Mouse (Mus musculus) lung, postnatal 0 days (tissue): Measurements from ENCODE around the gene Ttc38. TPM values are rescaled to one million over a fixed set of nuclear protein-coding genes. Genes with fewer than 3 reads are reported as not detected.

Experiments
- ATAC-seq: fragments of 200-750 bp; cut with Nextera tagmentation; 2 replicates; pipeline ENCODE4 v1.8.0; 2017; ENCODE audit warnings: moderate library complexity
- DNase-seq: peaks from one replicate; pipeline ENCODE4 v3.0.0-alpha.2; 2016; ENCODE audit warnings: low spot score
- H3K27ac ChIP-seq: fragments of 300-500 bp; sonication (generic); 2 replicates; pipeline ENCODE4 v1.5.1; 2014; ENCODE audit warnings: antibody characterized with exemption, mild to moderate bottlenecking, low read length, mixed read lengths
- H3K27me3 ChIP-seq: fragments of 300-500 bp; sonication (generic); replicated peaks from 2 replicates; pipeline ENCODE4 v1.6.1; 2014; ENCODE audit warnings: low read length, mixed read lengths; ENCODE audit not compliant: insufficient read depth
- H3K36me3 ChIP-seq: fragments of 300-500 bp; sonication (generic); 2 replicates; pipeline ENCODE4 v1.6.1; 2014; ENCODE audit warnings: low read length, mixed read lengths; ENCODE audit not compliant: insufficient read depth
- H3K4me1 ChIP-seq: fragments of 300-500 bp; sonication (generic); 2 replicates; pipeline ENCODE4 v1.6.1; 2014; ENCODE audit warnings: antibody characterized with exemption, low read depth, low read length, mixed read lengths; ENCODE audit not compliant: insufficient read depth
- H3K4me2 ChIP-seq: fragments of 300-500 bp; sonication (generic); replicated peaks from 2 replicates; pipeline ENCODE4 v1.6.1; 2014; ENCODE audit warnings: low read depth, mild to moderate bottlenecking, low read length, moderate library complexity, mixed read lengths
- H3K4me3 ChIP-seq: fragments of 300-500 bp; sonication (generic); 2 replicates; pipeline ENCODE4 v1.5.1; 2014; ENCODE audit warnings: low read depth, low read length
- H3K9ac ChIP-seq: fragments of 300-500 bp; sonication (generic); replicated peaks from 2 replicates; pipeline ENCODE4 v1.6.1; 2014; ENCODE audit warnings: low read depth, mild to moderate bottlenecking
- H3K9me3 ChIP-seq: fragments of 300-500 bp; sonication (generic); 2 replicates; pipeline ENCODE4 v1.6.1; 2016; ENCODE audit warnings: low read length, mixed read lengths
- CTCF ChIP-seq: IDR thresholded peaks from 2 replicates; pipeline ENCODE4 v1.5.1; 2016; ENCODE audit warnings: antibody characterized with exemption, mild to moderate bottlenecking
- EP300 ChIP-seq: IDR thresholded peaks from 2 replicates; pipeline ENCODE4 v1.6.1; 2016; ENCODE audit warnings: antibody characterized with exemption, mild to moderate bottlenecking, control low read depth
- WGBS: fragments of 180-500 bp; shearing (Covaris S2); extraction: QIAGEN DNeasy Blood & Tissue Kit; methylation state at CpG from one replicate; pipeline ENCODE4 v1.1.7; 2014; 5-methylcytosine and 5-hydroxymethylcytosine counted together
- polyA plus RNA-seq: library from polyadenylated mRNA; unstranded; fragments of >200 nt; fragmentation: Nextera tagmentation; extraction: Ambion mirVana; gene quantifications from 2 replicates; pipeline ENCODE4 v1.2.1, GENCODE M21; 2015

The Ttc38 gene
- polyA plus RNA-seq, 1 experiment from 2014 or later = 8.7 TPM

GRCm38 (mm10) chr15:85807404-85807803 is 24.7 kb upstream of the Ttc38 start:
- 72% methylated on average over 4 of the region's 4 CpGs for WGBS
- Histone ChIP-seq H3K27ac (no peak overlapping the region), H3K4me3 (no peak overlapping the region), H3K27me3 (no peaks in the 10 kb centered on the region), H3K9ac (no peak overlapping the region), H3K4me1 (0 out of 2 replicates have a peak, but pooled peaks cover 5% of the 10 kb centered on the region), H3K9me3 (no peaks in the 10 kb centered on the region), H3K4me2 (no peak overlapping the region), H3K36me3 (no peaks in the 10 kb centered on the region; the same call in 1 of the 2 replicates)
- TF ChIP-seq CTCF (no peak), EP300 (no peak)
- ATAC-seq (no peak), DNase-seq (no peak)

GRCm38 (mm10) chr15:85808031-85808430 is 24.1 kb upstream of the Ttc38 start:
- no peak overlapping the region for H3K4me2 ChIP-seq
- 80% methylated on average over 6 of the region's 6 CpGs for WGBS
- no peak for DNase-seq
- H3K27me3 ChIP-seq = no peaks in the 10 kb centered on the region
- H3K4me3 ChIP-seq = no peak overlapping the region
- TF ChIP-seq EP300 (no peak), CTCF (no peak)
- H3K9ac ChIP-seq = no peak overlapping the region
- no peaks in the 10 kb centered on the region for H3K9me3 ChIP-seq
- H3K27ac ChIP-seq = no peak overlapping the region
- H3K36me3 ChIP-seq = no peaks in the 10 kb centered on the region; the same call in 1 of the 2 replicates
- no peak for ATAC-seq
- H3K4me1 ChIP-seq = 0 out of 2 replicates have a peak, but pooled peaks cover 5% of the 10 kb centered on the region

- H3K27ac ChIP-seq = no peak overlapping the region
- 59% methylated on average over 8 of the region's 8 CpGs for WGBS
- no peaks in the 10 kb centered on the region for H3K9me3 ChIP-seq
- H3K4me1 ChIP-seq = 0 out of 2 replicates have a peak, but pooled peaks cover 5% of the 10 kb centered on the region
- H3K4me3 ChIP-seq = no peak overlapping the region
- DNase-seq (no peak), ATAC-seq (no peak)
- no peaks in the 10 kb centered on the region for H3K27me3 ChIP-seq
- H3K36me3 ChIP-seq = no peaks in the 10 kb centered on the region; the same call in 1 of the 2 replicates
- H3K9ac ChIP-seq = no peak overlapping the region
- H3K4me2 ChIP-seq = no peak overlapping the region
- TF ChIP-seq EP300 (no peak), CTCF (peak; percentile 30)
Measured at GRCm38 (mm10) chr15:85808434-85808833, 23.7 kb upstream of the Ttc38 start.

GRCm38 (mm10) chr15:85809091-85809490 is 23.0 kb upstream of the Ttc38 start:
- WGBS = 86% methylated on average over 12 of the region's 12 CpGs
- Histone ChIP-seq H3K4me1 (0 out of 2 replicates have a peak, but pooled peaks cover 5% of the 10 kb centered on the region), H3K4me3 (no peak overlapping the region), H3K9me3 (no peaks in the 10 kb centered on the region), H3K27me3 (no peaks in the 10 kb centered on the region), H3K36me3 (no peaks in the 10 kb centered on the region; the same call in 1 of the 2 replicates), H3K27ac (no peak overlapping the region), H3K4me2 (no peak overlapping the region), H3K9ac (no peak overlapping the region)
- no peak for ATAC-seq
- no peak for DNase-seq
- TF ChIP-seq EP300 = no peak
- no peak for TF ChIP-seq CTCF

- H3K4me3 ChIP-seq = peak overlapping the region; percentile 74; the same call in 1 of the 2 replicates
Measured at GRCm38 (mm10) chr15:85810462-85810805, 21.7 kb upstream of the Ttc38 start.

GRCm38 (mm10) chr15:85810806-85811521 is 21.1 kb upstream of the Ttc38 start:
- H3K9ac ChIP-seq = peak overlapping the region; percentile 79
- no peaks in the 10 kb centered on the region for H3K9me3 ChIP-seq
- H3K4me3 ChIP-seq = peak overlapping the region; percentile 74
- peak; percentile 63 for DNase-seq
- H3K4me1 ChIP-seq = 0 out of 2 replicates have a peak, but pooled peaks cover 5% of the 10 kb centered on the region
- H3K36me3 ChIP-seq = no peaks in the 10 kb centered on the region
- peak; percentile 83 for ATAC-seq
- H3K27ac ChIP-seq = peak overlapping the region; percentile 91
- H3K27me3 ChIP-seq = no peaks in the 10 kb centered on the region
- 2% methylated on average over 36 of the region's 36 CpGs for WGBS
- H3K4me2 ChIP-seq = peak overlapping the region; percentile 91
- TF ChIP-seq EP300 (no peak), CTCF (peak; percentile 49)

More at GRCm38 (mm10) chr15:85810462-85810805, 21.7 kb upstream of the Ttc38 start:
- TF ChIP-seq EP300 (no peak), CTCF (no peak)
- ATAC-seq (no peak), DNase-seq (peak; percentile 23)
- 0 out of 2 replicates have a peak, but pooled peaks cover 5% of the 10 kb centered on the region for H3K4me1 ChIP-seq
- peak overlapping the region; percentile 91 for H3K4me2 ChIP-seq
- H3K9me3 ChIP-seq = no peaks in the 10 kb centered on the region
- no peaks in the 10 kb centered on the region for H3K36me3 ChIP-seq
- 60% methylated on average over 5 of the region's 5 CpGs for WGBS
- H3K27ac ChIP-seq = peak overlapping the region; percentile 91
- H3K27me3 ChIP-seq = no peaks in the 10 kb centered on the region
- H3K9ac ChIP-seq = peak overlapping the region; percentile 79
